Mouse (Mus musculus): ENCODE data around the gene Hip1r.

DNA sequence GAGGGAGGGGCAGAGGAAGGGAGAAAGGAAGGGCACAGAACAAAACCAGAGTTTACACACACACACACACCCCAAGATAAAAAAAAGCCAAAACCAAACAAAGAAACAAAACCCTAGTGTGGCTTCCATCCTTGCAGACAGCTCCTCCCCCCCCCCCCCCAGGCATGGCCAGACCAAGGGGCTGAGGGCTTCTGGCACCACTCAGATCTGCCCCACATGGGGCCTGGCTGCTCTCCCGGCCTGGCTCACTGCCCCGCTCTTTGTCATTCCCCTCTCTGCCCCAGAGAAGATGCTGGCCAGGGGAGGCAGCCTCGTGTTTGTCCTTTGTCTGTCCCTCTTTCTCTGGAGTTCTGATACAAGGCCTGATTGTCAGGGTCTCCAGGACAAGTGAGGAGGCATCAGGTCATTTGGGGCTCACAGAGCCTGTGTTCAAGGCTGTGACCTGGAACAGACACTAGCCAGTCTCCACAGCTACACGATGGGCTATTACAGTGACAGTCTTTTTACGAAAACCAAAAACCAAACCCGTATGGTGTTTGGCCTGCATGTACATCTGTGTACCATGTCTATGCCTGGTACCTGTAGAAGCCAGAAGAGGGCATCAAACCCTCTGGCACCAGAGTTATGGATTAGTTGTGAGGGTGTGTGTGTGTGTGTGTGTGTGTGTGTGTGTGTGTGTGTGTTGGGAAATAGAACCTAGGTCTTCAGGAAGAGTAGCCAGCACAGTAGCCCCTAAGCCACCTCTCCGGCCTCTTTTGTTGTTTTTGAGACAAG is 20.0 kb downstream of the Hip1r start:
- no peak for TF ChIP-seq POLR2A (IDR thresholded peaks at IDR 0.05; ENCODE audit: insufficient read depth, low read depth, low read length)
- TF ChIP-seq CTCF (IDR thresholded peaks at IDR 0.05; ENCODE audit: insufficient read depth, low read depth, low read length), result no peak
